In the genomic region with DNA sequence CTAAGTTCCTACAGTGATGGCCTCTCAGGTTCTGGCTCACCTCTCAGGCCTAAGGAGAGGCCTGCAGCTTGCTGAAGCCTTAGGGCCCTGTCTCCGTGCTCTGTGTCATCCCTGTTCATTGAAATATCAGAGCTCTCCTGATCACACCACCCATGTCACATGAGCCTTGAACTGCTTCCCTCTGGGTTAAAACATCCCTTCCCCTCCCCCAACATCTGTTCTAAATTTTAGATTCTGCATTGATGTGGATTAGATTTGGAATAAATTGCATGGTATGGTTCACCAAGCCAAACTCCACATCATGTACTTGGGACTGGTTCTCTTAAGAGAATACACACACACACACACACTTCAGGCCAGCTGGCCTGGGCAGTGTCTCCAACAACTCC, we compare ENCODE assay signal across 19 mouse cellular contexts. TPM values are rescaled to one million over a fixed set of nuclear protein-coding genes. Genes with fewer than 3 reads are reported as not detected.
DNase-seq lines count a peak whose midpoint lies in the region; ATAC-seq and TF ChIP-seq lines count a peak whose summit lies in the region.
"Had no signal": no experiment of that assay in that cellular context is flagged by ENCODE, and none has a peak within 500 bp of the region (broad histone marks: within the 10 kb centered on the region; RNA-seq: fewer than 3 reads in every experiment).

No protein-coding gene starts in this region.

- H3K27me3 ChIP-seq in lung, postnatal 0 days (replicated peaks; ENCODE audit: insufficient read depth, low read length), result no peaks in the 10 kb centered on the region
- H3K27me3 ChIP-seq in embryonic facial prominence, embryonic 15.5 days, result no peaks in the 10 kb centered on the region
- H3K27me3 ChIP-seq in myocyte (ENCODE audit: control insufficient read depth, insufficient read depth, insufficient read length), result no peaks in the 10 kb centered on the region
- H3K27me3 ChIP-seq: forebrain, embryonic 15.5 days; heart, embryonic 13.5 days; hindbrain, embryonic 15.5 days had no signal

- DNase-seq in lung, postnatal 0 days (ENCODE audit: low spot score), result no peak
- DNase-seq in lung, postnatal 10 days, result no peak
- DNase-seq in NIH3T3 (ENCODE audit: low read depth), result peak; percentile 85
- no peak for DNase-seq in frontal cortex, adult 2 months (ENCODE audit: extremely low spot score in 1 of 2, low spot score in 1 of 2)
- DNase-seq in cerebellum, postnatal 36 days, result no peak
- DNase-seq: adrenal gland, postnatal 14 days; cerebellum, adult 11-12 months; cerebellum, adult 9-10 months; gastrocnemius, postnatal 14 days; heart, postnatal 36 days; kidney, adult 2 months had no signal

- TF ChIP-seq CTCF in lung, postnatal 0 days (IDR thresholded peaks at IDR 0.05), result no peak

- no peak for TF ChIP-seq EP300 in lung, postnatal 0 days (IDR thresholded peaks at IDR 0.05)

- no peaks in the 10 kb centered on the region for H3K36me3 ChIP-seq in lung, postnatal 0 days (ENCODE audit: insufficient read depth, low read length)
- no peaks in the 10 kb centered on the region for H3K36me3 ChIP-seq in embryonic facial prominence, embryonic 15.5 days
- H3K36me3 ChIP-seq in myocyte (ENCODE audit: control insufficient read depth, insufficient read depth), result no peaks in the 10 kb centered on the region
- H3K36me3 ChIP-seq: forebrain, embryonic 15.5 days; G1E; heart, embryonic 13.5 days; hindbrain, embryonic 15.5 days had no signal

- no peaks in the 10 kb centered on the region for H3K9me3 ChIP-seq in lung, postnatal 0 days (ENCODE audit: low read length)
- H3K9me3 ChIP-seq in embryonic facial prominence, embryonic 15.5 days (replicated peaks), result no peaks in the 10 kb centered on the region
- H3K9me3 ChIP-seq: forebrain, embryonic 15.5 days; heart, embryonic 13.5 days; hindbrain, embryonic 15.5 days had no signal

- H3K4me2 ChIP-seq in lung, postnatal 0 days (replicated peaks; ENCODE audit: low read depth, low read length), result no peak overlapping the region
- H3K4me2 ChIP-seq in embryonic facial prominence, embryonic 15.5 days (replicated peaks), result no peak overlapping the region
- H3K4me2 ChIP-seq in myocyte (ENCODE audit: low read depth), result peak overlapping the region; percentile 59
- H3K4me2 ChIP-seq: forebrain, embryonic 15.5 days; heart, embryonic 13.5 days; hindbrain, embryonic 15.5 days had no signal

- H3K4me3 ChIP-seq in lung, postnatal 0 days (ENCODE audit: low read depth, low read length), result no peak overlapping the region
- H3K4me3 ChIP-seq in embryonic facial prominence, embryonic 15.5 days (replicated peaks), result no peak overlapping the region
- no peak overlapping the region for H3K4me3 ChIP-seq in myocyte
- H3K4me3 ChIP-seq: forebrain, embryonic 15.5 days; heart, embryonic 13.5 days; hindbrain, embryonic 15.5 days had no signal

- H3K27ac ChIP-seq in lung, postnatal 0 days (ENCODE audit: low read length), result peak overlapping the region; percentile 78; the same call in 1 of the 2 replicates
- 0 out of 2 replicates have a peak overlapping the region, but pooled peaks have one; percentile 11 for H3K27ac ChIP-seq in embryonic facial prominence, embryonic 15.5 days (replicated peaks)
- H3K27ac ChIP-seq: forebrain, embryonic 15.5 days; heart, embryonic 13.5 days; hindbrain, embryonic 15.5 days had no signal

- H3K4me1 ChIP-seq in lung, postnatal 0 days (ENCODE audit: insufficient read depth, low read depth, low read length), result peaks cover 36% of the 10 kb centered on the region; the same call in 1 of the 2 replicates
- H3K4me1 ChIP-seq in embryonic facial prominence, embryonic 15.5 days, result peaks cover 51% of the 10 kb centered on the region

- H3ac ChIP-seq in myocyte (ENCODE audit: control insufficient read depth, insufficient read length), result no peak overlapping the region

- 70% methylated on average over 1 of the region's 1 CpGs for WGBS in lung, postnatal 0 days
- 60% methylated on average over 1 of the region's 1 CpGs for WGBS in embryonic facial prominence, embryonic 15.5 days

- ATAC-seq in lung, postnatal 0 days, result no peak
- ATAC-seq in embryonic facial prominence, embryonic 15.5 days (ENCODE audit: insufficient number of reproducible peaks, low FRiP score, low TSS enrichment, low read depth), result no peak
- ATAC-seq: CD4-positive, CD25-positive, alpha-beta regulatory T cell, adult 4 months; forebrain, embryonic 15.5 days; intestine, embryonic 16.5 days had no signal

- no peak for TF ChIP-seq POLR2A in myocyte (IDR thresholded peaks at IDR 0.05; ENCODE audit: insufficient read length, low read depth)

- no peak overlapping the region for H3K9ac ChIP-seq in lung, postnatal 0 days (replicated peaks; ENCODE audit: low read depth)
- no peak overlapping the region for H3K9ac ChIP-seq in embryonic facial prominence, embryonic 15.5 days
- H3K9ac ChIP-seq: forebrain, embryonic 15.5 days; heart, embryonic 13.5 days; hindbrain, embryonic 15.5 days had no signal

- H3K79me2 ChIP-seq in myocyte (ENCODE audit: control insufficient read depth, insufficient read depth), result peaks cover 96% of the 10 kb centered on the region

TF ChIP-seq in myocyte, 11 proteins besides CTCF, POLR2A, EP300 and RAD21:
- TF ChIP-seq POLR2AphosphoS2 (IDR thresholded peaks at IDR 0.05; ENCODE audit: insufficient read length, low read depth) (no peak), MYOG (IDR thresholded peaks at IDR 0.05; ENCODE audit: control insufficient read depth in 1 of 3, insufficient read depth in 1 of 3, insufficient read length in 2 of 3, low read depth in 2 of 3) (no peak), TCF3 (IDR thresholded peaks at IDR 0.05; ENCODE audit: insufficient read length, low read depth) (no peak), MAX (IDR thresholded peaks at IDR 0.05; ENCODE audit: low read depth) (no peak), USF1 (IDR thresholded peaks at IDR 0.05; ENCODE audit: low read depth) (no peak), SRF (IDR thresholded peaks at IDR 0.05; ENCODE audit: control insufficient read depth, insufficient read length, low read depth) (no peak), E2F4 (IDR thresholded peaks at IDR 0.05; ENCODE audit: insufficient read depth) (no peak), TCF12 (IDR thresholded peaks at IDR 0.05; ENCODE audit: insufficient read depth, poor library complexity, severe bottlenecking) (no peak), REST (IDR thresholded peaks at IDR 0.05; ENCODE audit: insufficient read depth, insufficient read length) (no peak), CEBPB (IDR thresholded peaks at IDR 0.05; ENCODE audit: insufficient read depth, poor library complexity, severe bottlenecking) (no peak), MYOD1 (IDR thresholded peaks at IDR 0.05; ENCODE audit: control insufficient read depth in 1 of 3, insufficient read length in 2 of 3, low read depth in 2 of 3) (no peak)

RNA-seq across cellular contexts. Expression of gene Hpcal1, which starts 32.5 kb away (rescaled TPM):
- polyA plus RNA-seq in lung, postnatal 0 days (2015; fragmentation: Nextera tagmentation; extraction: Ambion mirVana), result 127 and 145 TPM in 2 replicates
- 57.2 and 60.5 TPM in 2 replicates for polyA plus RNA-seq in embryonic facial prominence, embryonic 15.5 days (2015; fragmentation: Nextera tagmentation; extraction: Ambion mirVana)
- polyA plus RNA-seq in myocyte (2012; fragmentation: generic; extraction: Trizol), result 89.4 TPM
- polyA plus RNA-seq in frontal cortex, adult 2 months (2012; rRNA removed), result 56.7 and 80.5 TPM in 2 replicates
- polyA plus RNA-seq: G1E had no signal
